Mouse (Mus musculus): Measurements from ENCODE around the gene Rgs14. TPM values are rescaled to one million over a fixed set of nuclear protein-coding genes. Genes with fewer than 3 reads are reported as not detected.

Gene Rgs14
- 0.10 and 0.14 TPM in 2 replicates for polyA plus RNA-seq (2012; rRNA removed)

DNA sequence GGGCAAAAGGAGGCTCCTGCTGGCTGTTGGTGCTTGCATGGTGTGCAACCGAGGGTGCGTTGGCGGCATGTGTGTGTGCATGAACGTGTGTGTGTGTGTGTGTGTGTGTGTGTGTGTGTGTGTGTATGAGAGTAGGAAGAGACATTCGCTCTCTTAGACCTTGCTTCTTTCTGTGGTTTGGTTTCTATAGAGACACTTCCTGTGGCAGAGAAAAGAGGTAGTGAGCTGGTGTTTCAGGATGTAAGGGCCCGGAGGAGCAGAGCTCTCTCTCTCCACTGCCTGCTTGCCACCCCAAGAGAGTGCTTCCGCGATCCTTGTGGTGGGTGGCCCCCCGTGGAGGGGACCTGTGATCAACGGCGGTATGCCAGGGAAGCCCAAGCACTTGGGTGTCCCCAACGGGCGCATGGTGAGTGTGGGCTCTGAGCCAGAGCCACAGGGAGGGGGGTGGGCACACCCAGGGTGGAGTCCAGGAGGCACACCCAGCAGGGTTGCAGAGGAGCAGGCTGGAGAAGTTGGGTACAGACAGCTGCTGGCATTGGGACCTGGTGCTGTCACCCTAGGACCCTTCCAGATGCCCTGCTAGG, at the start of gene Rgs14:
Gene Rgs14, plus strand, starts transcription at position 202 of the 584 bp plus-strand sequence.
- no peak within 1 kb of the TSS for H3K4me3 ChIP-seq (ENCODE audit: control insufficient read depth, low read depth, low read length)
- H3K27ac ChIP-seq (ENCODE audit: control insufficient read depth, insufficient read depth, low read depth, low read length), result no peak within 1 kb of the TSS
- H3K36me3 ChIP-seq (ENCODE audit: control insufficient read depth, insufficient read depth, low read length), result no peaks in the 10 kb centered on the region

DNA sequence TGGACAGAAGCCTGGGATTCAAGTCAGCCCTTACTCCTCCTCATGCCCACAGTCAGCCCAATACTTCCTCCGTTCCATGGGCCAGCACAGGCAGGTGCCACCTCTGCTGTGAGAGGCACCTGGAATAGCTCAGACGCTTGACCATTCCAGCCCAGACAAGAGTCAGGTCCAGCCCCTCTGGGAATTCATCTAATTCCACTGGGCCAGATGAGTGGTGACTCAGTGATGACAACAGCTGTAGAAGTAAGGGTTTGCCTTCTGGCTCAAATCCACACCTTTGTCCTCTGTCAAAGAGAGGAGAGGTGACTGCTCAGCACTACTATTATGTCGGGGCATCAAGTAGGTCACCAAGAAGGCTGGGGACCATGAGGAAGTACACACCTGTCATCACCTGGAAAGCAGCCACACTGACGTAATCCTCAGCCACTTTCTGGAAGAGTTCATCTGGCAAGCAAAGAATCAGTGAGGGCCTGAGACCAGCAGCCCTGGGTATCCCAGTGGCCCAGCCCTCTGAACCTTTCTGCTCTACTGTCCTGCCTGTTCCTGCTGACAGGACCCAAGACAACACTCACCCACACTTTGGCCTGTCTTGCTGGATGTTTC, 49.5 kb upstream of the Rgs14 start, which contains the start of gene Prelid1:
Gene Prelid1, plus strand, starts transcription at position 570 of the 603 bp plus-strand sequence.
- Histone ChIP-seq H3K4me1 (ENCODE audit: control insufficient read depth, insufficient read depth, low read length) (peaks cover 11% of the 10 kb centered on the region), H3K27me3 (ENCODE audit: control insufficient read depth, insufficient read depth, low read length) (no peaks in the 10 kb centered on the region), H3K4me3 (ENCODE audit: control insufficient read depth, low read depth, low read length) (peak within 1 kb of the TSS; percentile 92), H3K27ac (ENCODE audit: control insufficient read depth, insufficient read depth, low read depth, low read length) (peak within 1 kb of the TSS; percentile 83), H3K36me3 (ENCODE audit: control insufficient read depth, insufficient read depth, low read length) (no peaks in the 10 kb centered on the region; the same call in 1 of the 2 replicates)
- TF ChIP-seq CTCF (IDR thresholded peaks at IDR 0.05; ENCODE audit: control insufficient read depth, insufficient read depth, insufficient replicate concordance, low read depth, low read length) (no peak), POLR2A (IDR thresholded peaks at IDR 0.05; ENCODE audit: control insufficient read depth, low read depth, low read length) (no peak)

More for the DNA sequence above, at the start of gene Rgs14:
- Histone ChIP-seq H3K27me3 (ENCODE audit: control insufficient read depth, insufficient read depth, low read length) (no peaks in the 10 kb centered on the region), H3K4me1 (ENCODE audit: control insufficient read depth, insufficient read depth, low read length) (no peaks in the 10 kb centered on the region)
- TF ChIP-seq POLR2A (IDR thresholded peaks at IDR 0.05; ENCODE audit: control insufficient read depth, low read depth, low read length) (no peak), CTCF (IDR thresholded peaks at IDR 0.05; ENCODE audit: control insufficient read depth, insufficient read depth, insufficient replicate concordance, low read depth, low read length) (no peak)

DNA sequence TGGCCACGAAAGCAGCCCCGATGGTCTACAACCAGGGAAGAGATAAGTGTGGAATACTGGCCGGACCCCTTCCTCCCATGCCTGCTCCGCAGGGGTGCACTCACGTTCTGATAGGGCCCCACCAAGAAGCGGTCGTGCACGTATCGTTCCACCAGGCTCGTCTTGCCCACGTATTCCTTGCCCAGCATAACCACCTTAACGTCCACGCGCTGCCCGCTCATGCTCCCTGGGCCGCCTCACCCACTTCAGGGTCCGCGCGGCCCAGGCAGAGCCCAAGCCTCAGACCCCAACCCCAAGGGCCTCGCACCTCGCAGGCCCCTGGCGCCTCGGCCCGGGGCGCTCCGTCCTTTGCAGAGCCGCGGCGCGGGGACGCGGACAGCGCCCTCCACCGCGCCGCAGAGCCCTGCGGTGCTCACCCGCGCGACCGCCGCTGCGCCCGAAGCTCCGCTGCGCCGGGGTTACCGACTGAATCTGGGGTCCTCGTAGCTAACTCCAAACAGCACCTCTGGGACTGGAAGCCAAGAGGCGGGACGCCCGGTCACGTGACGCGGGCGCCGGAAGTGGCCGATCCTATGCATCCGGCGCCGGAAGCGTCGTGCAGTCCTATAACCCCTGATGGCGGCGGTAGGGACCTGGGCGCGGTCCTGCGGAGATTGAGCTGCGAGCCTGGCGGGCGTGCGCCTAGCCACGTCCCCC, 48.0 kb upstream of the Rgs14 start, which contains the start of gene Rab24:
Gene Rab24, minus strand, starts transcription at position 513 of the 696 bp plus-strand sequence.
- Histone ChIP-seq H3K4me3 (ENCODE audit: control insufficient read depth, low read depth, low read length) (peak within 1 kb of the TSS; percentile 92), H3K27ac (ENCODE audit: control insufficient read depth, insufficient read depth, low read depth, low read length) (peak within 1 kb of the TSS; percentile 83), H3K4me1 (ENCODE audit: control insufficient read depth, insufficient read depth, low read length) (peaks cover 11% of the 10 kb centered on the region), H3K27me3 (ENCODE audit: control insufficient read depth, insufficient read depth, low read length) (no peaks in the 10 kb centered on the region), H3K36me3 (ENCODE audit: control insufficient read depth, insufficient read depth, low read length) (no peaks in the 10 kb centered on the region)
- peak; percentile 69 for TF ChIP-seq POLR2A (IDR thresholded peaks at IDR 0.05; ENCODE audit: control insufficient read depth, low read depth, low read length)
- no peak for TF ChIP-seq CTCF (IDR thresholded peaks at IDR 0.05; ENCODE audit: control insufficient read depth, insufficient read depth, insufficient replicate concordance, low read depth, low read length)

DNA sequence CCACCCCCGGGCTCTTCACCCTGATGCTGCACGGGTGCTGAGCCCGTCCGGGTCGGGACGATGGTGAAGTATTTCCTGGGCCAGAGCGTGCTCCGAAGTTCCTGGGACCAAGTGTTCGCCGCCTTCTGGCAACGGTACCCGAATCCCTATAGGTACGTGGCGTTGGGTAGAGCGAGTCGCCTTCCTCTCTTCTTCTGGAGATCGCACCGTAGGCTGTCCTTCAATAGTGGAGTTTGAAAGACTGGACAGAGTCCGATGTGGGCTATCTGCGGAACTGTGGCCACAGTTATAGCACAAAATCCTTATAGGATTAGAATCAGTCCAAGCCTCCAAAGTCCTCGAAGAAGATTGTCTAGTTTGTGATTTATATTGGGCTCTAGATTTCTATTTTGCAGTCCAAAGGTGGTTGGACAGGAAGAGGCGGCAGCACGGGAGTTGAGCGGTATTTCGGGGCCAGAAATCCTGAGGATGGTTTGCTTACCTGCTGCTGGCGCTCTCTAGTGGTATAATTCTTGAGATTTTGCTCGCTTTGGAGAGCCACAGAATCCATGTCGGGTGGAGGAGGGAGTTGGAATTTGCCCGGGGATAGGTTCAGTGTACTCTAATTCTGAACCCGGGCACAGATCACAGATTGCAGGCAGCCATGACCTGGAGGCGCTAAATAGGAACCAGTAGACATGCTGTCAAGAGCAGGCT, 47.3 kb upstream of the Rgs14 start:
- peak overlapping the region; percentile 74 for H3K27ac ChIP-seq (ENCODE audit: control insufficient read depth, insufficient read depth, low read depth, low read length)
- H3K4me1 ChIP-seq (ENCODE audit: control insufficient read depth, insufficient read depth, low read length), result peaks cover 11% of the 10 kb centered on the region
- no peaks in the 10 kb centered on the region for H3K27me3 ChIP-seq (ENCODE audit: control insufficient read depth, insufficient read depth, low read length)
- H3K4me3 ChIP-seq (ENCODE audit: control insufficient read depth, low read depth, low read length), result peak overlapping the region; percentile 92
- TF ChIP-seq CTCF (IDR thresholded peaks at IDR 0.05; ENCODE audit: control insufficient read depth, insufficient read depth, insufficient replicate concordance, low read depth, low read length), result no peak
- no peak for TF ChIP-seq POLR2A (IDR thresholded peaks at IDR 0.05; ENCODE audit: control insufficient read depth, low read depth, low read length)
- H3K36me3 ChIP-seq (ENCODE audit: control insufficient read depth, insufficient read depth, low read length), result no peaks in the 10 kb centered on the region

DNA sequence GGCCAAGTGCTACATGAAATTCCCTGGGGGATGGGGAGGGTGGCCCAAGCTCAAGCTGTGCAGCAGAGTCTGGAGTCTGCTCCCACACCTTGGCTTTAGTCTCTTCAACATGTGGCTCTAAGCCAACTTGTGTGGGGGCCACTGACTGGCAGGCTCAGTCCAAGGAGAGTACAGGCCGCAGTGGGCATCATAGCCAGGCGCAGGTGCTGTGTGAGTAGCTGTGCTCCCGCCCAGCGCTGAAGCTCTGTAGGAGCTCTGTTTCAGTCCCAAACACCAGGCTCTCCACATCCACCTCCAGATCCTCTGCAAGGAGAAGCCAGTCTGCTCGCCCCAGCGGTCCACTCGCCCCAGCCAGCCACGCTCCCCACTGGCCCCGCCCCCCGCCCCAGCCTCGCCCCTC, 43.9 kb upstream of the Rgs14 start:
- H3K27me3 ChIP-seq (ENCODE audit: control insufficient read depth, insufficient read depth, low read length), result no peaks in the 10 kb centered on the region
- H3K4me1 ChIP-seq (ENCODE audit: control insufficient read depth, insufficient read depth, low read length), result peaks cover 21% of the 10 kb centered on the region
- H3K36me3 ChIP-seq (ENCODE audit: control insufficient read depth, insufficient read depth, low read length), result no peaks in the 10 kb centered on the region
- H3K27ac ChIP-seq (ENCODE audit: control insufficient read depth, insufficient read depth, low read depth, low read length), result no peak overlapping the region
- no peak overlapping the region for H3K4me3 ChIP-seq (ENCODE audit: control insufficient read depth, low read depth, low read length)
- no peak for TF ChIP-seq CTCF (IDR thresholded peaks at IDR 0.05; ENCODE audit: control insufficient read depth, insufficient read depth, insufficient replicate concordance, low read depth, low read length)
- TF ChIP-seq POLR2A (IDR thresholded peaks at IDR 0.05; ENCODE audit: control insufficient read depth, low read depth, low read length), result no peak

DNA sequence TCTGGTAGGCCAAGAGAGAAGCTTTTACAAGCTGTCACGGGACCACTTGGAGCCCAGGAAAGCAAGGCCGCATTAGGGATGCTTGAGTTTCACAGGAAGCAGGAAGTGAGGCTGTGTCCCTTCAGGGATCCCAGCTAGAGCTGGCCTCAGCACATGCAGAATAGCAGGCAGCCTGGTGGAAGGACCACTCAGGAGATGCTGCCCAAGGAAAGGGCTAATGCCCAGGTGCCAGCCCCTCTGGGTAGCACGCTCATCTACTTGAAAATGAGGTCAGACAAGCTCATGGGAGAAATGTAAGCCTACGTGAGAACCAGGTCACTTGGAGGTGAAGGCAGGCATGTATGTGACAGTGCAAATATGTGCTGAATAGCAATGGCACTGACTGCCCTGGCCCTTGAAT, 42.4 kb upstream of the Rgs14 start:
- H3K4me3 ChIP-seq (ENCODE audit: control insufficient read depth, low read depth, low read length), result no peak overlapping the region
- TF ChIP-seq POLR2A (IDR thresholded peaks at IDR 0.05; ENCODE audit: control insufficient read depth, low read depth, low read length) (no peak), CTCF (IDR thresholded peaks at IDR 0.05; ENCODE audit: control insufficient read depth, insufficient read depth, insufficient replicate concordance, low read depth, low read length) (no peak)
- peaks cover 17% of the 10 kb centered on the region for H3K4me1 ChIP-seq (ENCODE audit: control insufficient read depth, insufficient read depth, low read length)
- no peaks in the 10 kb centered on the region for H3K27me3 ChIP-seq (ENCODE audit: control insufficient read depth, insufficient read depth, low read length)
- H3K36me3 ChIP-seq (ENCODE audit: control insufficient read depth, insufficient read depth, low read length), result no peaks in the 10 kb centered on the region
- H3K27ac ChIP-seq (ENCODE audit: control insufficient read depth, insufficient read depth, low read depth, low read length), result no peak overlapping the region

DNA sequence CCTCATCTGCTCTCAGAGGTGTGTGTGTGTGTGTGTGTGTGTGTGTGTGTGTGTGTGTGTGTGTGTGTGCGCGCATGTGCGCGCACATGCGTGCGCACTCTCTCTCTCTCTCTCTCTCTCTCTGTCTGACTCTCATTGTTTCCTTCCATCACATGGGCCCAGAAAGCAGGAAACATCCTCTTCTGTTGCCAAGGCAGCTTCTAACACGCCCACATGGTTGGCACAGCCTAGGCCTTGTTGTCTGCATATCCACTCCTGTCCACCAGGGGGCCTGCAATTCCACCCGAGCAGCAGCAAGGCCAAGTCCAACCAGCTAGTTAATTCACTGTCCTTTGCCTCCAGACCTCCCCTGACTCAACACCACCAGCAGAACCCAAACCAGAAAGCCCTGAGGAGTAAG, 41.9 kb upstream of the Rgs14 start:
- Histone ChIP-seq H3K27me3 (ENCODE audit: control insufficient read depth, insufficient read depth, low read length) (no peaks in the 10 kb centered on the region), H3K27ac (ENCODE audit: control insufficient read depth, insufficient read depth, low read depth, low read length) (no peak overlapping the region), H3K36me3 (ENCODE audit: control insufficient read depth, insufficient read depth, low read length) (no peaks in the 10 kb centered on the region), H3K4me3 (ENCODE audit: control insufficient read depth, low read depth, low read length) (no peak overlapping the region), H3K4me1 (ENCODE audit: control insufficient read depth, insufficient read depth, low read length) (peaks cover 14% of the 10 kb centered on the region)
- TF ChIP-seq CTCF (IDR thresholded peaks at IDR 0.05; ENCODE audit: control insufficient read depth, insufficient read depth, insufficient replicate concordance, low read depth, low read length), result peak; percentile 92; the same call in 1 of the 2 replicates
- no peak for TF ChIP-seq POLR2A (IDR thresholded peaks at IDR 0.05; ENCODE audit: control insufficient read depth, low read depth, low read length)
